Mouse (Mus musculus) heart, postnatal 14 days (tissue): Measurements from ENCODE around the gene Ifi35. TPM values are rescaled to one million over a fixed set of nuclear protein-coding genes. Genes with fewer than 3 reads are reported as not detected.
"Not testable (repeated sequence)": the region's sequence is repeated elsewhere in the genome, so short reads cannot be mapped to it uniquely, and the experiment has no call there.

Experiments used
- DNase-seq, 2 experiments: peaks; one replicate each; pipeline ENCODE4 v3.0.0; 2021 to 2022
- intact Hi-C: fragments of 180-260 bp; cut with DNase I; formaldehyde crosslinking; loops from one replicate; pipeline ENCODE4 v1.15.1; 2025
- total RNA-seq, 2 experiments: library from RNA; stranded (reverse); gene quantifications; 2 replicates each; pipeline ENCODE4 v1.2.3; 2021

Gene Ifi35
- total RNA-seq, 2 experiments from 2014 or later, result 12.2 TPM

DNA sequence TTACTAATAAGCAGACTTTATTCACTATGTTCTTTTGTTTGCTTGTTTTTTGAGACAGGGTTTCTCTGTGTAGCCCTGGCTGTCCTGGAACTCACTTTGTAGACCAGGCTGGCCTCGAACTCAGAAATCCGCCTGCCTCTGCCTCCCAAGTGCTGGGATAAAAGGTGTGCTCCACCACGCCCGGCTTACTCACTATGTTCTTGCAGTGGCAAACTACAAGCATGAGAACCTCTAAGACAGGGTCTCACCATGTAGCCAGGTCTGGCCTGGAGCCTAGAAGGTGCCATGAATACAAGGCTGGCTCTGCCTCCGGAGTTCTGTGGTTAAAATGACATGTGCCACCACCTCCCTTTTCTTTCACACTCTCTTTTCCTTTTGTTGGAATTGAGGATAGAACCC, 18.3 kb downstream of the Ifi35 start:
- not testable (repeated sequence) for DNase-seq
- intact Hi-C loops, result loop anchor here (5.0 kb wide), 1 partner anchor 86 kb away; the partner anchor contains the start of genes Brca1 and Nbr1

DNA sequence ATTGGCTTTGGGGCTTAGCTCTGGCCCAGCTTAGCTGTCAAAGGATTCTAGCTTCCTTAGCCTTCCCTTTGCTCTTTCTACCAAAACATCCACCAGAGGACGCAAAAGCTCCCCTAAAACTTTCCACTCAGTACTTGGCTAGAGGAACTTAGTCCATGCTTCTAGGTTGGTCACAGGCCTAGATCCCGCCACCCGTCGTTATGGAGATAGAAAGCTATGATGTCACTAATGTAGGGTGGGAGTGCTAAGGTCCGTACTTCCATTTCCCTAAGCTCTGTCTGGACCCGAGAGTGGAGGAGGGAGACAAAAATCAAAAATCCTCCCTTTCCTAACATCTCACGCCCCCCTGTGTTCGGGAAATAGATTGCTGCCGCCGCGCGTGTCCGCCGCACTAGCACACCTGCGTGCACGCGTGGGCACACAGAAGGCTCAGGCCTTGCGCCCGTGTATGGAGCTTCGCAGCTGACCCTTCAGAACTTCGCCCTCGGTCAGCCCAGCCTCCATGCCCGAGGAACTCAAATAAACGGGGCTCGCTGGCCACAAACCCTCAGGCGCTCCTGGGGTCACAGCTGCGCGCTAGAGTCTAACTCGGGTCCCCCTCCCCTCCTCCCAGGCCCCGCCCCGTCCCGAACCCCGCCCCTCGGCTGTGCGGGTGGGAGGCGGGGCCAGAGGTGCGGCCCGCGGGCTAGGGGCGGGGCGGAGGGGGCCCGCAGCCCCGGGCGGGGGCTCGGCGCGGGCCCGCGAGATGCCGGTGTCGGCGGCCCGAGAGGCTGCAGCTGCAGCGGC, 19.5 kb downstream of the Ifi35 start:
- intact Hi-C loops, result loop anchor here (5.0 kb wide), 1 partner anchor 85 kb away; the partner anchor contains the start of genes Brca1 and Nbr1
- DNase-seq, result peak; percentile 74 to 82

DNA sequence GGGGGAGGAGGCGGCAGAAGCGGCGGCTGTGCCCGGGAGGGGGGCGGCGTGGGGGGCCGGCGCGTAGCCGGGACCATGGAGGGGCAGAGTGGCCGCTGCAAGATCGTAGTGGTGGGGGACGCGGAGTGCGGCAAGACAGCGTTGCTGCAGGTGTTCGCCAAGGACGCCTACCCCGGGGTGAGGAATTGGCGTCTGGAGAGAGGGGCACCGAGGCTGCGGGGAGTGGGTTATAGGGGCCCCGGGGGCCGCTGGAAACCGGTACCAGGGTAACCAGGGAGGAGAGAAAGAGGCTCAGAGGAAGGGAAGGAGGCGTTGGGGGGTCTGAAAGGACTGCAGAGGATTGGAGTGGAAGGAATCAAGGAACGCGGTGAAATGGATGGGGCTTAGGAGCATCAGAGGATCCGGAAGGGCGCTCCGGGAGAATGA, 20.1 kb downstream of the Ifi35 start:
- intact Hi-C loops, result loop anchor here (5.0 kb wide), 1 partner anchor 84 kb away; the partner anchor contains the start of genes Brca1 and Nbr1
- no peak for DNase-seq

DNA sequence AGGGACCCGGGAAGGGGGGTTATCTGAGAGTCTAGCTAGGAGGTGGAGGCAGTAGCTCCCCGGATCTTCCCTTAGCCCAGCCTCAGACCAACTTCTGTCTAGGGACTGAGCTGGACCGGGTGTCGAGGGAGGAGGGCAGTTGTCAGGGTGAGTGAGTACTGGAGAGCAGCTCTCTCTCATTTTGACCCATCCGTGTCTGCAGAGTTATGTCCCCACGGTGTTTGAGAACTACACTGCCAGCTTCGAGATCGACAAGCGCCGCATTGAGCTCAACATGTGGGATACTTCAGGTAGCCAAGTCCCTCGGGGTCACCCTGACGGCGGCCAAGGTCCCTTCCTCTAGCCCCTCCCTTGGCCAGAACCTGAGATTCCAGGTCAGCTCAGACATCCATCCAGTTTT, 20.5 kb downstream of the Ifi35 start:
- intact Hi-C loops, result loop anchor here (5.0 kb wide), 1 partner anchor 84 kb away; the partner anchor contains the start of genes Brca1 and Nbr1
- DNase-seq, result no peak

DNA sequence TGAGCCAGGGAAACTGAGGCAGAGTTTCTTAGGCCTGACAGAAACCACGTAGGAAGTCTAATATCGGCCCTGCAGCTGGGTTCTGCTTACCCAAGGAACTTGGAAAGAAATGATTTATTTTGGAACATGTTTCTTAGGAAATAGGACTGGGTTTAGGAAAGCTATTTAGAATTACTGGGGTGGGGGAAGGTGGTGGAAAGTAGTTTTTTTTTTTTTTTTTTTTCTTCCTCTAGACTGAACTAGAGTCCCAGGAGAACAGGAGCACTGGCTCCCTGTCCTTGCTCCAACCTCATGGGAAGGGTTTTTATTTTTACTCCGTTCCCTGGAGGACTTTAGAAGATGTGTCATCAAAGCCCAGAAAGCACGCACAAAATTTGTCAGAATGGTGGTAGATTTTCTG, 20.9 kb downstream of the Ifi35 start:
- no peak for DNase-seq
- intact Hi-C loops, result loop anchor here (5.0 kb wide), 1 partner anchor 83 kb away; the partner anchor contains the start of genes Brca1 and Nbr1

DNA sequence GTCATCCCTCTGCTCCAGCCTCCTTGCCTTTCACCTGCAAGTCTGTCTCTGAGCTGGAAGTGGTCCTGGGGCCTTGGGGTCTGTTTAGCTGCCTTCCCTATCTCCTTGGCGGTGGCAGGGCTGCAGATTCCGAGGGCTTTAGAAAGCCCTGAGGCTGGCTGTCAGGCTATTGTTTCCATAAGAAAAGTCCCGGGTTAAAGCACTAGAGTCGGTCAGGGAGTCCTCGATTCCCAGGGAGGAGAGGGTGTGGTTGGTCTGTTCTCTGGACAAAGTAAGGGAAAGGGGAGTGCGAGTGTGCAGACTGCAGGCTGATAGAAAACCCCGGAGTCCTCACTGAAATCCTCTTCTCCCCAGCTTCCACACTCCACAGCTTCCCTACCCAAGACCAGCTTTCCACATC, 22.0 kb downstream of the Ifi35 start:
- DNase-seq, result no peak
- intact Hi-C loops, result no loop called here

DNA sequence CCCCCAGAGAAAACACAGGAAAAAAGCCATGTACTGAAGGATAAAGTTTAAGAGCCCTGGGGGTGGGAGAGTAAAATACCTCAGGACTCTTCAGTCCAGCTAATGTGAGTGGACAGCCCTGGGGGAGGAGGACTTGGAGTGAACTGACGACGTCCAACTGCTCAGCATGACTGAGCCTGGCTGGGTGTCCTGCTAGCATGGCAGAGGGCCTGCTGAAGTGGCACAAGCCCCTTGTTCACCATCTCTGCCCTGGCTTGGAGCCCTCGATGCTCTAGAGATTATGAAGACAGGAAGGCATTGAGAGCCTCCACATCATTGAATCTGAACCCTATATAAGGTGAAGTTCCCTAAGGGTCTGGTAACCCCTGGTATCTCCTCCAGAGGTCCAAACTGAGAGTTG, 23.7 kb downstream of the Ifi35 start:
- intact Hi-C loops, result no loop called here
- no peak for DNase-seq

DNA sequence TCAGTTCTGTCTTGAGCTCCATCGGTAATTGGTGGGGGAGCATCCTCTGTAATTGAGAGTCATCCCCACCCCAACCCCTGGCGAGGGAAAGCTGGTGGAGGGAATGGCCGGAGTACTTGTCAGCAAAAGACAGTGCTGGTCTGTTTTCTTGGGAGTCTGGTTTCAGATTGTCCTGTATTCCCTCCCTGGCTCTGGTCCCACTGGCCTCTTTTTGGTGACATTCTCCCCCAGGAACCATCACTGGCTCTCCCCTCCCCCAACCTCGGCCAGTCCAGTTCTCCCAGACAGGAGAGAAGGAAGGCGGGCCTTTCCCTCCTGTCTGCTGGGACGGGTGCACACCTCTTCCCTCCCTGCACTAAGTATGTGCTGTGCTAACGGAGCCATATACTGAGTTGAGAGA, 24.1 kb downstream of the Ifi35 start:
- intact Hi-C loops, result no loop called here
- DNase-seq, result no peak

DNA sequence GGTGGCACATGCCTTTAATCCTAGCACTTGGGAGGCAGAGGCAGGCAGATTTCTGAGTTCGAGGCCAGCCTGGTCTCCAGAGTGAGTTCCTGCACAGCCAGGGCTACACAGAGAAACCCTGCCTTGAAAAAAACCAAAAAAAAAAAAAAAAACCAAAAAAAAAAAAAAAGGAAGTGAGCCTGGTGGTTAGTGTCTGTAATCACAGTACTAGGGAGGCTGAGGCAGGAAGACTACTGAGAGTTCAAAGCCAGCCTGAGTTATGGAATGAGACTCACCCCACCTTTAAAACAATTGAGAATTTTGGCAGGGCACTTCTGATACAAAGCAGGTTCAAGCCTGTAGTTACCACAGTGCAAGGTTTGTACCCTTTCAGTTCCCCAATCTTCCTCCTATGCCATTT, 25.5 kb downstream of the Ifi35 start:
- intact Hi-C loops, result not testable (repeated sequence)

DNA sequence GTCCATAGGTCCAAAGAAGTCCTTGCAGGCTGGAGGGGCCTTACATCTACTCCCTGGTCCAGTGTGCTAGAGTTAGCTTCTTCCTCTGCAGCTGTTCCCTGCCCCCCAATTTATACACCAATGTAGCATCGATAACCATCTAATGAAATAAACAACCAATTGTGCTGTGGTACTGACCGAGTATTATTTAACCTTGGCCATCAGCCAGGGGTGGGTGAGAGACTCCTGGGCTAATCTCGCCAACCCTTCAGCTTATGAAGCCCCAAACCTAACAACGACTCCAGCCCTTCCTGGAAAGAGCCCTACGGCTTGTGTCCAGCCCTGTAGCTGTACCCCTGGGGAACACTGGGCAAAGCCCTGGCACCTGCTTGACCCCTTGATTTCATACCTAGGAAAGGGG, 26.1 kb downstream of the Ifi35 start:
- DNase-seq, result no peak
- intact Hi-C loops, result no loop called here

More for the DNA sequence above, 25.5 kb downstream of the Ifi35 start:
- not testable (repeated sequence) for DNase-seq

DNA sequence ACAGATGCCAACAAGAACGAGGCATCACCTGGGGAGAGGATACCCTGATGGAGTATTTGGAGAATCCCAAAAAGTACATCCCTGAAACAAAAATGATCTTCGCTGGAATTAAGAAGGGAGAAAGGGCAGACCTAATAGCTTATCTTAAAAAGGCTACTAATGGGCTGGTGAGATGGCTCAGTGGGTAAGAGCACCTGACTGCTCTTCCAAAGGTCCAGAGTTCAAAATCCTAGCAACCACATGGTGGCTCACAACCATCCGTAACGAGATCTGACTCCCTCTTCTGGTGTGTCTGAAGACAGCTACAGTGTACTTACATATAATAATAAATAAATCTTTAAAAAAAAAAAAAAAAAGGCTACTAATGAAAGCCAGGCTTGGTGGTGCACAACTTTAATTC, 28.2 kb downstream of the Ifi35 start:
- intact Hi-C loops, DNase-seq: not testable (repeated sequence)

DNA sequence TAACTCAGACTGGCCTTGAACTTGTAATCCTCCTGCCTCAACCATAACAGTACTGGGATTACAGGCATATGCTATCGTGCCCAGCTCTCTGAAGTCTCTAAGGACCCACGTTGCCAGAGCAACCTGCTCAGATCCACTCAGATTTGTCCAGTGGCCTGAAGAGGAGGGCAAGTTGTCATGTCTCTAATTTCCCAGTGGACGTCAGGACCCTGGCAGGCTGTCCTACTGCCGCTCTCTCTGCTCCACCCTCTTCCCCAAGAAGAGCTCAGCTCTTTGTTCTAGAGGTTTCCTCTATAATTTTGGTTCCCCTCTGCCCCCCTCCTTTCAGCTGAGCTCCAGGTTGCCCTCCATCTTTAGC, 29.0 kb downstream of the Ifi35 start:
- no peak for DNase-seq
- intact Hi-C loops, result no loop called here

DNA sequence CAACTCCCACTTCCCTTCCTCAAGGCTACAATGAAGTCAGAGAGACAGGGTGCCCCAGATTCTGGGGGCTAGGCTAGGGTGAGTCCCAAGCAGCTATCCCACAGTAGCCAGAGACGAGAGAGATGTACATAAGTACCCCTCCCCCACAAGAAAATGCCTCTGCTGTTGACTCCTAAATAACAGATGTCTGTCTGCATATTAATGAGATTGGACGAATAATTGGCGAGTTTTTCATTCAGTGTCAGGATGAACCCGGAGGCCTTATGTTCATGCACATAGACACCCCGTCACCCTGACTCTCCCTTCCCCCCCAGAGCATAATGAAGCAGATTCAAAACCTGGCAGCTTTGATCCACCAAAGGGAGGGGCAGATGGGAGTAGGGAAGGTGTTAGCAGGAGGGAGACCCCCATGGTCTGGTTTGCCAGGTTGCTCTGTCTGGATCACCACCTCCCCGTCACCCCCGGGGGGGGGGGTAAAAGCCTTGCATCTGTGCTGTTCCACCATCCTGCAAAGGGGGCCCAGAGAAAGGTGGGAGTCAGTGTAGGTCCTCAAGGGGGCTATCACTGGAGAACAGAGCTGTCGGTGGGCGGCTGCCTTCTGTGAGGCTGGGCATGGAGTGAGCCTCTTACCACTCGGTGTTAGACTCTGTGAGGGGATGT, 29.5 kb downstream of the Ifi35 start:
- intact Hi-C loops, result no loop called here
- no peak for DNase-seq

DNA sequence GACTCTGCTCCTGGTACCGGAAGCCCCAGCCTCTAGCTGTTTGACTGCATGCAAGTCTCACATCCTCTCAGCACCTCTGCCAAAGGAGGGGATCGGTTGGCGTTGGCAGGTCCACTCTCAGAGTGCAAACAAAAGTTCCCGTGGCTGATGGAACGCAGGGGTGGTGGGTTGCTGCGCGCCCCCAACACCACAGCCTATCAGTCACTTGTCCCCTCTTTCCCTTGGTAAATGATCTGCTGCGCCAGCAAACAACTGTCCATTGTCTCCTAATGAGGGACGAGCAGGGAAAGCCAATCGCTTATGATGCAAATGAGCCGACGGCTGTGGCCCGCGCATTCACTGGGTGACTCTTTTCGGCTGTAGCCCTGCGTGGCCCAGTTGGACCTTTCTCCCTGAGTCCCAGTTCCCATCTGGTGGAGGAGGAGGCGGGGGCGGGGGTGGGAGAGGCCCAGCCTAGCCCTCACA, 31.0 kb downstream of the Ifi35 start:
- intact Hi-C loops, result no loop called here
- no peak for DNase-seq

DNA sequence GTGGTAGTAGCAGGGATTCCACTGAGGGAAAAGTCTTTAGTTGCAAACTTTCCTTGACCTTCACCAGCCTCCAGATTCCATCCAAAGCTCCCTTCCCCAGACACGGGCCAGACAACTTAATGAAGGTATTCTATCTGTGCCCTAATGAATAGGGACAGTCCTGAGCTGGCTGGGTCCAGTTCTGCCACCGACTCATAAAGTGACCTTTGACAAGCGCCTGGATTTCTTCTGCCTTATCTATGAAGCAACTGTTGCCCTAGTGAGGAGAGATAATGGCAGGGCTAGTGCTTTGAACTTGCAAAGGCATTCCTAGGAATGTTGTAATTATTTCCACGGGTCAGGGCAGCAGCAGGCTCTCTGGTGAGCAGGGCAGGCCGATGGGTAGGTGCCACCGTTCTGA, 32.7 kb downstream of the Ifi35 start:
- intact Hi-C loops, result no loop called here

DNA sequence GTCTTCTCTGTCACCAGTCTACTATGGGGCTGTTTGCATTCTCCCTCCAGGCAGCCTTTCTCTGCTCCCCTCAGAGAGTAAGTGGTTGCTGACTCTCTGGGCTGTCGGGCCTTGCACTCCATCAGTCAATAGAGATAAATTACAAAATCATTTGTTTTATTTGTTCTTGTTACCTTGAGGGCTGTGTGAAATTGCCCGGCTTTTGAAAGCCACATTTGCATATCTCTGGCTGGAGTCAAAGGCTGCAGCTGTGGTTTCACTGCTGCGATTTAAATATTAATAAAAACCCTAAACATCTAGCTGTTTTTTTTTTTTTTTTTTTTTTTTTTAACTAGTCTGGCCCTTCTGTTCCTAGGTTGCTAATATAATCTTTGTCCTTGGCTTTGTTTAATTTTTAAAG, 35.6 kb downstream of the Ifi35 start:
- intact Hi-C loops, result no loop called here
- no peak for DNase-seq

More for the DNA sequence above, 32.7 kb downstream of the Ifi35 start:
- no peak for DNase-seq

DNA sequence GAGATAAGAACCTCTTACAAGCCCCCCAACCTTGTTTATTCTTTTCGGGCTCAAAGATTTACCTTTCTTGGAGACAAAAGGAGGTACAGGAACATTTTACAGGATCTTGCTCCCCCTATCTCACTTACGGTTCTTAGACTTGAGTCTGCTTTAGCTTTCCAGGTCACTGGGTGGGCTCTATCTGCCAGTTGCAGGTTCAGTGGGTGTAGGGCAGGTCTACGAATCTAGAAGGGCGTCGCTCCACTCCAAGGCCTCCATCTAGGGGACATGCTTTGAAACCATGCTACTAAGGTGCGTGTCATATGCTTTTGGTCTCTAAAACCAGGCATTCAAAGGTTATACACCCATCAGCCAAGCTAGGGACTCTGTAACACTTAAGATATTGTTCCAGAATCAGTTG, 36.0 kb downstream of the Ifi35 start:
- intact Hi-C loops, result no loop called here
- DNase-seq, result no peak

DNA sequence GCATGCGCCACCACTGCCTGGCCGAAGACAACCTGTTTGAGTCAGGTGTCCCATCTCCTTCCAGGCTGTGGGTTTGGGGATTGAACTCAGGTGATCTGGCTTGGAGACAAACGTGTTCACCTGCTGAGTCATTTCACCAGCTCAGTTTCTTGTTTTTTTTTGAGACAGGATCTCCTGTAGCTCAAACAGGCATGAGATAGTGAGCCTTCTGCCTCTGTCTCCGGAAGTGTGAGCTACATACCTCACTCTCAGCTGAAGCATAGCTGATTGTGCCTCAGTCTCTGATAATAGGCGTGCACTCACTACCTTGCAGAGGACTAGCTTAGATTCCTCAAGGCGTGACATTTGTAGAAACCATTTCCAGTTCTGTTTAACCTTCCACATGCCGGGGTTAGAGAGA, 36.6 kb downstream of the Ifi35 start:
- intact Hi-C loops, result no loop called here
- no peak for DNase-seq

DNA sequence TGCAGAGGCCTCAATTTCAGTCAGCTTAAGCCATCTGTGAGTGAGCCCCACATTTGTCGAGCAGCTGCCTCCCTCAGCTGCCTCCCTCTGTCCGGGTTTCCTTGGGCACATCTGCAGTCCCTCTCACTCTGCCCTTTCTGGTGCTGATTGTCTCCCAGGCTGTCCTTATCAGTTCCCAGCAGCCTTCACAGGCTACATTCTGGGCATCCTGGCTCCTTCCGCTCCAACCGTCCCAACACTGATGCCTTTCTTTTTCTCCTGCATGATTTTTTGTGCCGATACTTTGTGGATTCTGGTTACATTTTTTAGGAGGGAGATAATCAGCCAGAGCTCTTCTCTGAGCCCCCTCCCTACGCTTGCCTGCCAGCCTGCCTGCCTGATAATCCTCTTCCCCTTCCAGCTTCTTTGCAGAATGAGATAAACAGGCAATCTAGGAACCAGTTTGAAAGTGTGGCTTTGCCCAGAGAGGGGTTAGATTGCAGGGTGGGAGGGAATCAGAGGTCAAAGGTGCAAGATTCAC, 37.4 kb downstream of the Ifi35 start:
- intact Hi-C loops, result no loop called here

DNA sequence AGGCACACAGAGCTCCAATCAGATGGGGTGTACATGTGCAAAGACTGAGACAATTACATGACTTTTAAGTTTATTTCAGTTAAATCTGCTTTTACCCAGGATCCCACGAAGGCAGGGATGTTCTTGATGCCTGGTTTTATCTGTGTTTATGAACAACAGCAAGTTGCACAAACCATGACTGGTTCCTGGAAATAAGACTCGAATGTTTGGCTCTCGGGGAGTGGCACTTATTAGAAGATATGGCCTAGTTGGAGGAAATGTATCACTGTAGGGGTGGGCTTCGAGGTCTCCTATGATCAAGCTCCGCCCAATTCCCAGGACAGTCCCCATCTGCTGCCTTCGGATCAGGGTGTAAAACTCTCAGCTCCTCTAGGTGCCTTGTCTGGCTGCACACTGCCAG, 37.9 kb downstream of the Ifi35 start:
- intact Hi-C loops, result no loop called here
- DNase-seq, result no peak

More for the DNA sequence above, 37.4 kb downstream of the Ifi35 start:
- no peak for DNase-seq

DNA sequence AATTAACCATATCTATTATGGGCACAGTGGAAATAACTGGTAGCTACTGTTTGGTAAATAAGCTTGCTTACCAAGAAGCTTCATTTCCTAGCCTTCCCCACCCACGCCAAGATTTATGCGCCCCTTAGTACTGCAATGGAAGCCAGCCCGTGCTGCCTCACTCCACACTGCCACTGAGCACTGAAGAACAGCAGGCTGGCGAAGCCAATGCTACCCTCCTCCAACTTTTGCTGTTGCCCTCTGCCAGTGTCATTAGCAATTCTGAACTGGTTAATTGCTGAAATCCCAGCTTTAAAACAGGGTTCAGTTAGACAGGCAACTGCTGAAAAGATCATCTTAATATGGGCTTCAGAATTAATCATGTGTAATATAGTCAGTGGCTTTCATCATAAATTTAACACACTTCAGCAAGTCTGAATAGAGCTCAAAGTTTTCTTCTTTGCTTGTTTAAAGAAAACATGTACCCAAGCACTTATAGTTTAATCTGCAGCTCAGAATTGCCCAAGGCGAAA, 58.1 kb downstream of the Ifi35 start:
- no peak for DNase-seq

More for the DNA sequence above, 58.1 kb downstream of the Ifi35 start:
- intact Hi-C loops, result no loop called here
